Mouse (Mus musculus) left cerebral cortex, postnatal 14 days (tissue): ENCODE measurements around the gene Rab5c. TPM values are rescaled to one million over a fixed set of nuclear protein-coding genes. Genes with fewer than 3 reads are reported as not detected.

ENCODE experiments used
- DNase-seq, 2 experiments: peaks; one replicate each; pipeline ENCODE4 v3.0.0; 2021 to 2022; ENCODE audit warnings: low spot score in 2 of 2, mixed read lengths in 1 of 2
- intact Hi-C: fragments of 180-260 bp; cut with DNase I; formaldehyde crosslinking; loops from one replicate; pipeline ENCODE4 v1.15.1; 2025
- long read RNA-seq, 2 experiments: library from polyadenylated mRNA; stranded (forward); transcript quantifications; one replicate each; pipeline ENCODE4 v2.0.0; 2021
- total RNA-seq, 2 experiments: library from RNA; stranded (reverse); gene quantifications; 2 replicates each; pipeline ENCODE4 v1.2.3; 2021

Rab5c gene
- total RNA-seq: 100 to 1,000 TPM; 159 to 161 TPM
- long read RNA-seq, experiment 1, transcript Rab5c-202 (6 exons, 1,915 nt): major isoform, 15 of 20 reads
- long read RNA-seq, experiment 1, partial matches to known transcripts: 5 of 20 reads
- long read RNA-seq, experiment 1, other reads (novel, unspliced or antisense): 0 of 20 reads
- long read RNA-seq, experiment 2, transcript Rab5c-202 (6 exons, 1,915 nt): major isoform, 10 of 18 reads
- long read RNA-seq, experiment 2, partial matches to known transcripts: 1 of 18 reads
- long read RNA-seq, experiment 2, other reads (novel, unspliced or antisense): 7 of 18 reads

GRCm38 (mm10) chr11:100738066-100738604, at the start of gene Rab5c:
Gene Rab5c, minus strand, starts transcription at chr11:100738215.
- DNase-seq: peak; percentile 98 to 99
- intact Hi-C loops: no loop called here

- no peak for DNase-seq
- intact Hi-C loops: no loop called here
Measured at GRCm38 (mm10) chr11:100785774-100786173, 47.8 kb upstream of the Rab5c start.

GRCm38 (mm10) chr11:100784286-100784685, 46.3 kb upstream of the Rab5c start:
- intact Hi-C loops: no loop called here

GRCm38 (mm10) chr11:100782568-100782967, 44.6 kb upstream of the Rab5c start:
- no peak for DNase-seq

More at GRCm38 (mm10) chr11:100784286-100784685, 46.3 kb upstream of the Rab5c start:
- DNase-seq: no peak

GRCm38 (mm10) chr11:100781763-100782475, 43.9 kb upstream of the Rab5c start:
- intact Hi-C loops: no loop called here
- no peak for DNase-seq

More at GRCm38 (mm10) chr11:100782568-100782967, 44.6 kb upstream of the Rab5c start:
- intact Hi-C loops: no loop called here

- intact Hi-C loops: no loop called here
Measured at GRCm38 (mm10) chr11:100780247-100780646, 42.2 kb upstream of the Rab5c start.

GRCm38 (mm10) chr11:100778069-100778468, 40.1 kb upstream of the Rab5c start:
- DNase-seq: no peak
- intact Hi-C loops: no loop called here

More at GRCm38 (mm10) chr11:100780247-100780646, 42.2 kb upstream of the Rab5c start:
- DNase-seq: no peak

- no peak for DNase-seq
- intact Hi-C loops: no loop called here
Measured at GRCm38 (mm10) chr11:100775921-100776320, 37.9 kb upstream of the Rab5c start.

- intact Hi-C loops: no loop called here
- DNase-seq: no peak
Measured at GRCm38 (mm10) chr11:100774261-100774660, 36.2 kb upstream of the Rab5c start.

GRCm38 (mm10) chr11:100770646-100771408, 32.8 kb upstream of the Rab5c start, which contains the start of gene Ghdc:
Gene Ghdc, minus strand, starts transcription at chr11:100770957.
- DNase-seq: peak; percentile 60 to 77
- intact Hi-C loops: no loop called here

- no peak for DNase-seq
- intact Hi-C loops: loop anchor here (10.0 kb wide), 1 partner anchor 185 kb away; no protein-coding TSS in a partner anchor
Measured at GRCm38 (mm10) chr11:100769980-100770379, 32.0 kb upstream of the Rab5c start.

GRCm38 (mm10) chr11:100767871-100768270, 29.9 kb upstream of the Rab5c start:
- no peak for DNase-seq
- intact Hi-C loops: loop anchor here (10.0 kb wide), 1 partner anchor 187 kb away; no protein-coding TSS in a partner anchor

GRCm38 (mm10) chr11:100766726-100767125, 28.7 kb upstream of the Rab5c start:
- no peak for DNase-seq
- intact Hi-C loops: loop anchor here (10.0 kb wide), 1 partner anchor 188 kb away; no protein-coding TSS in a partner anchor

GRCm38 (mm10) chr11:100762831-100763230, 24.8 kb upstream of the Rab5c start, which contains the start of gene Hcrt:
Gene Hcrt, minus strand, starts transcription at chr11:100762931.
- intact Hi-C loops: loop anchor here (10.0 kb wide), 1 partner anchor 192 kb away; no protein-coding TSS in a partner anchor
- DNase-seq: no peak

GRCm38 (mm10) chr11:100761547-100762045, 23.6 kb upstream of the Rab5c start:
- intact Hi-C loops: loop anchor here (2.0 to 10.0 kb wide), 2 partner anchors 47 to 193 kb away; no protein-coding TSS in a partner anchor
- peak; percentile 86 to 89 for DNase-seq

GRCm38 (mm10) chr11:100759611-100760233, 21.7 kb upstream of the Rab5c start, which contains the start of gene Kcnh4:
Gene Kcnh4, minus strand, starts transcription at chr11:100759942.
- peak; percentile 93 to 95 for DNase-seq
- intact Hi-C loops: loop anchor here (2.0 to 10.0 kb wide), 2 partner anchors 45 to 195 kb away; no protein-coding TSS in a partner anchor

GRCm38 (mm10) chr11:100758707-100759610, 20.9 kb upstream of the Rab5c start:
- intact Hi-C loops: no loop called here
- DNase-seq: peak in 1 of 2 experiments; percentile 49
